31 mouse cellular contexts compared by ENCODE assay signal in the genomic region with DNA sequence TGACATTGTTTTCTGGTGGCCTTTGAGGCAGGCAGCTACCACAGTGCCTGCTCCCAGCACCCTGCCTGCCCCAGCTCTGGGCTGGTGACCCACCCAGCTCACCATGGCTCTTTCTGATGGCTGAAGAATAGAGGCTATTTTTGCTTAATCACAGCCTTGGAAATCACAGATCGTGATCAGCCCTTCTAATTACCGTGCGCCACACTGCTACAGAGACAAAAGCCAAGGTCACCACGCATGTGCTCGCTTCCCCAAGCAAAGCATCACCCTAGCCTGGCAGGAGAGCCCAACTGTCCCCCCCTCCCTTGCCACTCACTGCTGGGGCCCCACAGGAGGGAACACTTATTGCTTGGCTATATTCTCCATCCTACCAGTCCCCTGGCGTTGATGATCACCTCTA. TPM values are rescaled to one million over a fixed set of nuclear protein-coding genes. Genes with fewer than 3 reads are reported as not detected.
DNase-seq lines count a peak whose midpoint lies in the region; ATAC-seq and TF ChIP-seq lines count a peak whose summit lies in the region.
"Had no signal": no experiment of that assay in that cellular context is flagged by ENCODE, and none has a peak within 500 bp of the region (broad histone marks: within the 10 kb centered on the region; RNA-seq: fewer than 3 reads in every experiment).

No protein-coding gene starts in this region.

- no peak overlapping the region for H3K9ac ChIP-seq in forebrain, embryonic 14.5 days (ENCODE audit: low read length)
- H3K9ac ChIP-seq in forebrain, postnatal 0 days: no peak overlapping the region
- no peak overlapping the region for H3K9ac ChIP-seq in hindbrain, embryonic 16.5 days (ENCODE audit: low read depth, low read length)
- H3K9ac ChIP-seq: embryonic facial prominence, embryonic 13.5 days; heart, embryonic 13.5 days; hindbrain, embryonic 14.5 days had no signal

- WGBS in forebrain, embryonic 14.5 days: 47% methylated on average over 6 of the region's 6 CpGs
- 53% methylated on average over 6 of the region's 6 CpGs for WGBS in forebrain, postnatal 0 days
- WGBS in hindbrain, embryonic 16.5 days: 62% methylated on average over 6 of the region's 6 CpGs

- ATAC-seq in forebrain, embryonic 14.5 days: peak; percentile 20; the same call in 1 of the 2 replicates
- ATAC-seq in forebrain, postnatal 0 days: peak; percentile 43; the same call in 1 of the 2 replicates
- no peak for ATAC-seq in hindbrain, embryonic 16.5 days
- ATAC-seq: CD4-positive, CD25-positive, alpha-beta regulatory T cell, adult 4 months; intestine, postnatal 0 days had no signal

- H3K4me3 ChIP-seq in gastrocnemius, adult 2 months: no peak overlapping the region
- no peak overlapping the region for H3K4me3 ChIP-seq in forebrain, embryonic 14.5 days (ENCODE audit: low read depth, low read length)
- no peak overlapping the region for H3K4me3 ChIP-seq in forebrain, postnatal 0 days (ENCODE audit: low read depth, low read length)
- H3K4me3 ChIP-seq in hindbrain, embryonic 16.5 days (ENCODE audit: low read length): no peak overlapping the region
- H3K4me3 ChIP-seq: embryonic facial prominence, embryonic 10.5 days; embryonic facial prominence, embryonic 13.5 days; erythroblast, embryonic 14.5 days; heart, adult 2 months; heart, embryonic 10.5 days; heart, embryonic 13.5 days had no signal

- H3K27ac ChIP-seq in gastrocnemius, adult 2 months: peak overlapping the region; percentile 31
- H3K27ac ChIP-seq in forebrain, embryonic 14.5 days (ENCODE audit: low read depth, low read length): no peak overlapping the region
- H3K27ac ChIP-seq in forebrain, postnatal 0 days (ENCODE audit: low read depth, low read length): no peak overlapping the region
- H3K27ac ChIP-seq in hindbrain, embryonic 16.5 days (ENCODE audit: low read depth, low read length): no peak overlapping the region
- H3K27ac ChIP-seq: embryonic facial prominence, embryonic 10.5 days; embryonic facial prominence, embryonic 13.5 days; heart, adult 2 months; heart, embryonic 10.5 days; heart, embryonic 13.5 days; hindbrain, embryonic 14.5 days had no signal

- intact Hi-C loops in gastrocnemius, adult 2 months (cut with DNase I): no loop called here

- TF ChIP-seq CTCF in gastrocnemius, adult 2 months (IDR thresholded peaks at IDR 0.05): no peak
- no peak for TF ChIP-seq CTCF in forebrain, postnatal 0 days (IDR thresholded peaks at IDR 0.05; ENCODE audit: low read depth)

- no peaks in the 10 kb centered on the region for H3K9me3 ChIP-seq in forebrain, embryonic 14.5 days (replicated peaks; ENCODE audit: control insufficient read depth, low read length)
- no peaks in the 10 kb centered on the region for H3K9me3 ChIP-seq in forebrain, postnatal 0 days (ENCODE audit: low read length)
- no peaks in the 10 kb centered on the region for H3K9me3 ChIP-seq in hindbrain, embryonic 16.5 days (ENCODE audit: control insufficient read depth, low read length)
- H3K9me3 ChIP-seq: embryonic facial prominence, embryonic 10.5 days; embryonic facial prominence, embryonic 13.5 days; heart, embryonic 10.5 days; heart, embryonic 13.5 days had no signal

- no peak overlapping the region for H3K4me2 ChIP-seq in forebrain, embryonic 14.5 days (ENCODE audit: low read length)
- H3K4me2 ChIP-seq in forebrain, postnatal 0 days (ENCODE audit: low read depth): no peak overlapping the region
- no peak overlapping the region for H3K4me2 ChIP-seq in hindbrain, embryonic 16.5 days (ENCODE audit: low read length)
- H3K4me2 ChIP-seq: embryonic facial prominence, embryonic 13.5 days; heart, embryonic 13.5 days; hindbrain, embryonic 14.5 days had no signal

- no peaks in the 10 kb centered on the region for H3K27me3 ChIP-seq in forebrain, embryonic 14.5 days (replicated peaks; ENCODE audit: control insufficient read depth, insufficient read depth, low read length)
- H3K27me3 ChIP-seq in forebrain, postnatal 0 days (ENCODE audit: insufficient read depth, low read length): no peaks in the 10 kb centered on the region
- H3K27me3 ChIP-seq in hindbrain, embryonic 16.5 days (replicated peaks; ENCODE audit: control insufficient read depth, insufficient read depth, low read length): no peaks in the 10 kb centered on the region
- H3K27me3 ChIP-seq: embryonic facial prominence, embryonic 13.5 days had no signal

- H3K4me1 ChIP-seq in forebrain, embryonic 14.5 days (ENCODE audit: control insufficient read depth, insufficient read depth, low read length): peaks cover 6% of the 10 kb centered on the region; the same call in 1 of the 2 replicates
- 0 out of 2 replicates have a peak, but pooled peaks cover 3% of the 10 kb centered on the region for H3K4me1 ChIP-seq in forebrain, postnatal 0 days (ENCODE audit: insufficient read depth)
- H3K4me1 ChIP-seq in hindbrain, embryonic 16.5 days (ENCODE audit: control insufficient read depth, insufficient read depth, low read depth, low read length): no peaks in the 10 kb centered on the region

- no peak for DNase-seq in gastrocnemius, adult 2 months
- DNase-seq in gastrocnemius, postnatal 25 days: no peak
- no peak for DNase-seq in forebrain, embryonic 14.5 days (ENCODE audit: low spot score)
- no peak for DNase-seq in forebrain, postnatal 0 days
- DNase-seq in cerebellum, adult 9-10 months: no peak
- DNase-seq in left cerebral cortex, adult 8-10 months (ENCODE audit: low spot score in 2 of 2): no peak
- DNase-seq: adrenal gland, adult 8-10 months; adrenal gland, postnatal 25 days; cerebellum, adult 11 months; cerebellum, adult 2 months; cerebellum, postnatal 10 days; cerebellum, postnatal 36 days; embryo, embryonic 11 days; gastrocnemius, postnatal 36 days; heart, adult 2 months; heart, postnatal 14 days; heart, postnatal 4 days; kidney, adult 2 months had no signal

- no peaks in the 10 kb centered on the region for H3K36me3 ChIP-seq in forebrain, embryonic 14.5 days (ENCODE audit: control insufficient read depth, insufficient read depth, low read length)
- H3K36me3 ChIP-seq in forebrain, postnatal 0 days (ENCODE audit: insufficient read depth): no peaks in the 10 kb centered on the region
- no peaks in the 10 kb centered on the region for H3K36me3 ChIP-seq in hindbrain, embryonic 16.5 days (ENCODE audit: control insufficient read depth, insufficient read depth, low read length)
- H3K36me3 ChIP-seq: embryonic facial prominence, embryonic 10.5 days; embryonic facial prominence, embryonic 13.5 days; heart, embryonic 10.5 days; heart, embryonic 13.5 days had no signal

RNA-seq across cellular contexts. Expression of a gene that starts 38.6 kb away (rescaled TPM):
- total RNA-seq in gastrocnemius, adult 2 months (2021): not detected
- total RNA-seq in gastrocnemius, postnatal 25 days (2021): under 1 TPM; 0.64 to 0.70 TPM
- polyA plus RNA-seq in forebrain, embryonic 14.5 days (2014; fragmentation: Nextera tagmentation; extraction: Ambion mirVana): 97.8 and 123 TPM in 2 replicates
- total RNA-seq in forebrain, postnatal 0 days (2014; rRNA removed): 13.2 and 14.9 TPM in 2 replicates
- 20.6 and 22.0 TPM in 2 replicates for polyA plus RNA-seq in forebrain, postnatal 0 days (2015; fragmentation: Nextera tagmentation; extraction: Ambion mirVana)
- polyA plus RNA-seq in hindbrain, embryonic 16.5 days (2015; fragmentation: Nextera tagmentation; extraction: Ambion mirVana): 33.5 and 38.5 TPM in 2 replicates
- total RNA-seq in left cerebral cortex, adult 8-10 months (2022): 1 to 10 TPM in 2 of 4 experiments, under 1 TPM in 2; 0.23 to 2.0 (median 0.98) TPM
- total RNA-seq: gastrocnemius, adult 8-10 months had no signal

RNA-seq across cellular contexts. Expression of a gene that starts 43.2 kb away (rescaled TPM):
- total RNA-seq in gastrocnemius, adult 2 months (2021): not detected
- total RNA-seq in gastrocnemius, postnatal 25 days (2021): not detected
- 0.09 TPM in 2 replicates for polyA plus RNA-seq in forebrain, embryonic 14.5 days (2014; fragmentation: Nextera tagmentation; extraction: Ambion mirVana)
- 0.19 and 0.31 TPM in 2 replicates for total RNA-seq in forebrain, postnatal 0 days (2014; rRNA removed)
- 0.23 and 0.33 TPM in 2 replicates for polyA plus RNA-seq in forebrain, postnatal 0 days (2015; fragmentation: Nextera tagmentation; extraction: Ambion mirVana)
- polyA plus RNA-seq in hindbrain, embryonic 16.5 days (2015; fragmentation: Nextera tagmentation; extraction: Ambion mirVana): 0.27 and 0.41 TPM in 2 replicates
- under 1 TPM in 1 of 4 experiments, not detected in 3; 0.14 TPM for total RNA-seq in left cerebral cortex, adult 8-10 months (2022)
- total RNA-seq: adrenal gland, adult 8-10 months; gastrocnemius, adult 8-10 months; gastrocnemius, postnatal 36 days; heart, adult 2 months; heart, postnatal 14 days had no signal
- polyA plus RNA-seq: CD4-positive, CD25-positive, alpha-beta regulatory T cell, adult 4 months; hindbrain, embryonic 11.5 days; hindbrain, embryonic 14.5 days; kidney, adult 2 months had no signal

RNA-seq across cellular contexts. Expression of a gene that starts 55.1 kb away (rescaled TPM):
- 1 to 10 TPM; 1.7 to 2.2 TPM for total RNA-seq in gastrocnemius, adult 2 months (2021)
- total RNA-seq in gastrocnemius, postnatal 25 days (2021): 1 to 10 TPM; 1.8 to 2.6 TPM
- 0.94 and 1.4 TPM in 2 replicates for polyA plus RNA-seq in forebrain, embryonic 14.5 days (2014; fragmentation: Nextera tagmentation; extraction: Ambion mirVana)
- 7.8 and 14.0 TPM in 2 replicates for total RNA-seq in forebrain, postnatal 0 days (2014; rRNA removed)
- polyA plus RNA-seq in forebrain, postnatal 0 days (2015; fragmentation: Nextera tagmentation; extraction: Ambion mirVana): 1.9 and 3.2 TPM in 2 replicates
- 5.5 and 5.8 TPM in 2 replicates for polyA plus RNA-seq in hindbrain, embryonic 16.5 days (2015; fragmentation: Nextera tagmentation; extraction: Ambion mirVana)
- 10 to 100 TPM; 67.0 to 79.6 (median 74.5) TPM for total RNA-seq in left cerebral cortex, adult 8-10 months (2022)
- total RNA-seq: granulocyte monocyte progenitor cell, adult 5-6 weeks; MEL had no signal
- polyA plus RNA-seq: erythroblast, embryonic 14.5 days had no signal
